Mouse (Mus musculus): ENCODE measurements around the gene Fam117b. TPM values are rescaled to one million over a fixed set of nuclear protein-coding genes. Genes with fewer than 3 reads are reported as not detected.

The Fam117b gene
- polyA plus RNA-seq (2015; fragmentation: Nextera tagmentation; extraction: Ambion mirVana), result 7.0 and 8.0 TPM in 2 replicates

DNA sequence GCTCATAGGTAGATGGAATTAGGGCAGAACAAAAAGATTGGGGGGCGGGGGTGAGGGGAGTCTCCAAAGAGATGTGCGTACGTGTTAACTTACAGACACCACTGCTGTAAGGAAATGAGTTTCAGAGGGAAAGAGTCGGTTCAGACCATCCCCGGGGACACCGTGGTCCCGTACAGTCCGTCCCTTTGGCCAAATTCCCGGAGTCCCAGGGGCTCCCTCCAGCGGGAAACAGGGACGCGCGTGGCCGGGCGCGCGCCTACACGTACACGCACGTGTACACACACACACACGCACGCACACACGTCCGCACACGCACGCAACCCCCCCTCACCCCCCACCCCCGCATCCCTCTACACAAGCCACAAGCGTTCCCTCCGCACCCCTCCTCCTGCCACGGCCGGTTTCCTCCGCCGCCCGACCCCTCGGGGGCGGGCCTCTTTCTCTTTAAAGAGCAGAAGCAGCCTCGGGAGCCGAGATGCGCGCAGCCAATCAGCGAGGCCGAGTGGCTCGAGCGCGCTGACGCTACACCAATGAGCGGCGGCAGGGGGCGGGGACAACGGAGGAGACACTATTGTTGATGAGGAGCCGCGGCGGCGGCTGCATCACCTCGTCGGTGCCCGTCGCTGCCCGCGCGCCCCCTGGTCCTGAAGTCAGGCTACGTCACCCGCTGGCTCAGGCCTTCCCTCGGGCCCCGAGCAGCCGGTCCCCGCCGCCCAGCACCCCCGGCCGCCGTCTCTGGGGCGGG lies at the start of gene Fam117b:
Gene Fam117b (plus strand): TSS at position 594 of the 745 bp plus-strand sequence.
- ATAC-seq (ENCODE audit: insufficient read depth, low FRiP score, low read depth), result peak; percentile 97
- peak within 1 kb of the TSS; percentile 61 for H3K4me2 ChIP-seq
- H3K27ac ChIP-seq, result peak within 1 kb of the TSS; percentile 91
- H3K9me3 ChIP-seq, result no peaks in the 10 kb centered on the region
- no peaks in the 10 kb centered on the region for H3K36me3 ChIP-seq
- peak within 1 kb of the TSS; percentile 76 for H3K9ac ChIP-seq
- peaks cover 19% of the 10 kb centered on the region; the same call in 1 of the 2 replicates for H3K4me1 ChIP-seq
- H3K4me3 ChIP-seq (replicated peaks), result peak within 1 kb of the TSS; percentile 85
- no peaks in the 10 kb centered on the region for H3K27me3 ChIP-seq (replicated peaks)
- WGBS, result under 1% methylated on average over 66 of the region's 72 CpGs

DNA sequence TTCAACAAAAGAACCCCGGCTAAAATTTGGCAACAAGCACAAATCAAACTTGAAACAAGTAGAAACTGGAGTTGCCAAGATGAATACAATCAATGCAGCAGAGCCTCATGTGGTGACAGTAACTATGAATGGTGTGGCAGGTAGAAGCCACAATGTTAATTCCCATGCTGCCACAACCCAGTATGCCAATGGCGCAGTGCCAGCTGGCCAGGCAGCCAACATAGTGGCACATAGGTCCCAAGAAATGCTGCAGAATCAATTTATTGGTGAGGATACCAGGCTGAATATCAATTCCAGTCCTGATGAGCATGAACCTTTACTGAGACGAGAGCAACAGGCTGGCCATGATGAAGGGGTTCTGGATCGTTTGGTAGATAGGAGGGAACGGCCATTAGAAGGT lies 44.8 kb upstream of the Fam117b start:
- Histone ChIP-seq H3K9ac (no peak overlapping the region), H3K36me3 (peaks cover 32% of the 10 kb centered on the region), H3K27me3 (replicated peaks) (no peaks in the 10 kb centered on the region), H3K4me1 (no peaks in the 10 kb centered on the region), H3K4me3 (replicated peaks) (no peak overlapping the region), H3K4me2 (no peak overlapping the region), H3K27ac (no peak overlapping the region), H3K9me3 (no peaks in the 10 kb centered on the region)
- ATAC-seq (ENCODE audit: insufficient read depth, low FRiP score, low read depth), result no peak
- 93% methylated on average over 5 of the region's 5 CpGs for WGBS

DNA sequence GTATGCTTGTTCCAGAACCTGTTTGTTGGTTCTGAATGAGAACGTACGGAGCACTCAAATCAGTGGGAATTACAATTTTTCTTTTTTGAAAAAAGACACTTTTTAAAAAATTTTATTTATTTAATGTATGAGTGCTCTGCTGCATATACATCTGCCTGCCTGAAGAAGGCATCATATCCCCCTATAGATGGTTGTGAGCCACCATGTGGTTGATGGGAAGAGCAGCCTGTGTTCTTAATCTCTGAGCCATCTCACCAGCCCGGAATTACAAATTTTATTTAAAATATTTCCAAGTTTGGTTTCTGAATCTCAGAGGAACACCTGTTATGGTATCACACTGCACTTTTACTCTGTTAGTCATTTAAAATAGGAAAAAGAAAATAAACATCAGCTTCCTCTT lies 38.8 kb upstream of the Fam117b start:
- H3K4me1 ChIP-seq, result no peaks in the 10 kb centered on the region
- H3K4me3 ChIP-seq (replicated peaks), result no peak overlapping the region
- H3K9me3 ChIP-seq, result no peaks in the 10 kb centered on the region
- WGBS, result 89% methylated on average over 3 of the region's 3 CpGs
- no peak overlapping the region for H3K4me2 ChIP-seq
- H3K27ac ChIP-seq, result no peak overlapping the region
- ATAC-seq (ENCODE audit: insufficient read depth, low FRiP score, low read depth), result no peak
- no peaks in the 10 kb centered on the region for H3K27me3 ChIP-seq (replicated peaks)
- no peak overlapping the region for H3K9ac ChIP-seq
- 0 out of 2 replicates have a peak, but pooled peaks cover 6% of the 10 kb centered on the region for H3K36me3 ChIP-seq

DNA sequence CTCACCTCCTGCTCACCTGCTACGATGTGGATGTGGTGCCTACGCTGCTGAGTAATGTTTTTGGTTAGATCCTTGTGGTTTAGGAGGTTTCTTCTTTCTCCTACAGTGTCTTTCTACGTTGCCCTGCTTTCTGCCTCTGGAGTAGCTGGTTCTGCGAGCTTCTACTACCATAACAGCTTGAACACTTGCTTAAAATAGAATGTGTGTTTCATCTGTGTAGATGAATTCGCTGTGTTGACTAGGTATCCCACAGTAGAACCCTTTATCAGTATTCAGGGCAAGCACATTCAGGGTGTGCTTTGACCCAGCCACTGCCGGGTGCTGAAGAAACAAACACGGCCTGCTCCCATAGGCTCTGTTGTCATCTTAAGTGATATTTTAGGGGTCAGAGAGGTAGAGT lies 34.7 kb upstream of the Fam117b start:
- Histone ChIP-seq H3K4me1 (no peaks in the 10 kb centered on the region), H3K27me3 (replicated peaks) (no peaks in the 10 kb centered on the region), H3K4me2 (no peak overlapping the region), H3K4me3 (replicated peaks) (no peak overlapping the region), H3K9me3 (no peaks in the 10 kb centered on the region), H3K27ac (no peak overlapping the region), H3K36me3 (no peaks in the 10 kb centered on the region), H3K9ac (no peak overlapping the region)
- ATAC-seq (ENCODE audit: insufficient read depth, low FRiP score, low read depth), result no peak
- WGBS, result 85% methylated on average over 7 of the region's 7 CpGs

DNA sequence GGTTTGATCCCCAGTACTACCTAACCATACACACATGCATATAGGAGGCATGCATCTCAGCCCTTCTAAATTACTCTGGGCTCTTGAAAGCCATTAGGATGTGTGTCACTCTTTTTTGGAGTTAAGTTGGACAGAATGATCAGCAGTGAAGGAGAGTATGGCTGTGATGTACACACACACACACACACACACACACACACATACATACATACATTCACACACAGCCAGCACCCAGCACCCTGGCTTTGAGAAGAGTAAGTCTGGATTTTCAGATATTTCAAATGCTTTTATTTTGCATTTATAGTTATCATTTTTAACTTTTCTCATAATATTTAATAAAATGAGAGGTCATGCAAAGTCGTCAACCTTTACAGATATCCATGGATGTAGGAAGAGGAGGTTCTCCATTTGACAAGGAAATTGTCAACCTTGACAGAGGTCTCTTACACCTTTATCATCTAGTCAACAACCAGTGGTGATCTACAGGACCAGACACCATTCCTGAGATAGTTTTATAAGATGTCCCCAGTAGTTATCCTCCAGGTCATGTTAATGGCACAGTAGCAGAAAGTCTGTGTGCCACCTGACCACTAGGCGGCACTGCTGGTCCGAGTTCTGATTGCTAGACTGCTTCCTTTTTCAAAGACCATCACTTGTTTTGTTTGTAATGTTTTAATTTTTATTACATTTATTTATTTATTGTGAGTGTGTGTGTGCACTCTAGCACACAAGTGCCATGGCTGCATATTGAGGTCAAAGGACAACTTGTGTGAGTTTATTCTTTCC lies 29.3 kb upstream of the Fam117b start:
- H3K4me2 ChIP-seq, result no peak overlapping the region
- 29% methylated on average over 3 of the region's 3 CpGs for WGBS

DNA sequence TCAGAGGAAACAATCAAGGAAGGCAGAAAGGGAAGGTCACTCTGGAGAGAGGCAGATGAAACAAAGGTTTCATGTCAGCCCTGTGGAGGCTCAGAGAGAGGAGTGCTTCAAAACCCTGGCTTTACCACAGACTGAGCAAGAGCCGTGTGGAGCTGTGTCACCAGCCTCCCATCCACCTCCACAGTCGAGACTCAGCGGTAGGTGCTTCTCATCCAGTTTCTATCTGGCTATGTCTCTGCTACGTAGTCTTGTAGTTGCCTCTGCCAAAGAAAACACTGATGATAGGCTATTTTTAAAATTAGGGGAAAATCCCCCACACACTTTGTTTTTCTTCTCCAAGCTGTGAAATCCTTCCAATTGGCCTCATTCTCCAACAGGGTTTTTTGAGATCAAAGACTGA lies 25.9 kb upstream of the Fam117b start:
- WGBS, result 61% methylated on average over 4 of the region's 4 CpGs
- Histone ChIP-seq H3K36me3 (no peaks in the 10 kb centered on the region), H3K4me3 (replicated peaks) (no peak overlapping the region), H3K9ac (no peak overlapping the region), H3K4me1 (no peaks in the 10 kb centered on the region), H3K9me3 (no peaks in the 10 kb centered on the region), H3K27me3 (replicated peaks) (no peaks in the 10 kb centered on the region), H3K4me2 (no peak overlapping the region), H3K27ac (no peak overlapping the region)
- ATAC-seq (ENCODE audit: insufficient read depth, low FRiP score, low read depth), result no peak

More for the DNA sequence above, 29.3 kb upstream of the Fam117b start:
- Histone ChIP-seq H3K27ac (no peak overlapping the region), H3K4me3 (replicated peaks) (no peak overlapping the region), H3K27me3 (replicated peaks) (no peaks in the 10 kb centered on the region), H3K4me1 (no peaks in the 10 kb centered on the region), H3K9me3 (no peaks in the 10 kb centered on the region), H3K9ac (no peak overlapping the region), H3K36me3 (no peaks in the 10 kb centered on the region)
- ATAC-seq (ENCODE audit: insufficient read depth, low FRiP score, low read depth), result no peak

DNA sequence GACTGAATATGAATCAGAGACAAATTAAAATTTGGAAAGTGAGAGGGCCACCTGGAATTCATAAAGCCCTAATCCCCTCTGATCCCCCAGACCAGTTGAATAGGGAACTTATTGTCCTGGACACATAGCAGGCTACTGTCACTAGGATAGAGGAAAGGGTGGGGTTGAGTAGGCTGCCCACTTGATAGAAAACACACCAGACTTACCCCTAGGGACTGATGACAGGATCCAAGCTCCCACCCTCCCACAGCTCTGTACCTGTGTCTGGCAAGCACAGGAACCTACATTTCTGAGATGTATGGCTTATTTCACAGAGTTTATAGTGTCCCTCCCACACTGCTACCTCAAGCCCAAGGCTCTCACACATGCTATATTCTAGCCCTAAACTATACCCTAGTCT lies 24.8 kb upstream of the Fam117b start:
- Histone ChIP-seq H3K9me3 (no peaks in the 10 kb centered on the region), H3K4me2 (no peak overlapping the region), H3K36me3 (no peaks in the 10 kb centered on the region), H3K4me3 (replicated peaks) (no peak overlapping the region), H3K27ac (no peak overlapping the region), H3K9ac (no peak overlapping the region), H3K27me3 (replicated peaks) (no peaks in the 10 kb centered on the region), H3K4me1 (no peaks in the 10 kb centered on the region)
- ATAC-seq (ENCODE audit: insufficient read depth, low FRiP score, low read depth), result no peak

DNA sequence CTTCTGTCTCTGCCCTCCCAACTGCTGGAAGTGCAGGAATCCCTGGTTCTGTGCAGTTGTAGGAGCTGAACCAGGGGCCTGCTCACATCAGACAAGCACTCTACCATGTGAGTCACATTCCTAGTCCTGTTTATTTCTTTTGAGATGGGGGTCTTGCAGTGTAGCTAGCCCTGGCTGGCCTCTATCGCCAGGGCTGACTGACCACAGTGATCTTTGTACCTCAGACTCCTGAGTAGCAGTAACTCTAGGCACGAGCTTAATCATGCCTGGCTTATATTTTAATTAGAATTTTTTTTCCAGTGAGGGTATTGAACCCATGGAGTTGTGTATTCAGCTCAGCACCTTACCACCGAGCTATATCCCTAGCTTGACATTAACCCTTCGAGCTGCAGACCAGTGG lies 21.6 kb upstream of the Fam117b start:
- no peaks in the 10 kb centered on the region for H3K27me3 ChIP-seq (replicated peaks)
- 75% methylated on average over 4 of the region's 4 CpGs for WGBS
- no peak overlapping the region for H3K9ac ChIP-seq
- H3K4me2 ChIP-seq, result no peak overlapping the region
- no peaks in the 10 kb centered on the region for H3K9me3 ChIP-seq
- H3K4me3 ChIP-seq (replicated peaks), result no peak overlapping the region
- no peaks in the 10 kb centered on the region for H3K36me3 ChIP-seq
- no peak overlapping the region for H3K27ac ChIP-seq
- H3K4me1 ChIP-seq, result no peaks in the 10 kb centered on the region
- no peak for ATAC-seq (ENCODE audit: insufficient read depth, low FRiP score, low read depth)

DNA sequence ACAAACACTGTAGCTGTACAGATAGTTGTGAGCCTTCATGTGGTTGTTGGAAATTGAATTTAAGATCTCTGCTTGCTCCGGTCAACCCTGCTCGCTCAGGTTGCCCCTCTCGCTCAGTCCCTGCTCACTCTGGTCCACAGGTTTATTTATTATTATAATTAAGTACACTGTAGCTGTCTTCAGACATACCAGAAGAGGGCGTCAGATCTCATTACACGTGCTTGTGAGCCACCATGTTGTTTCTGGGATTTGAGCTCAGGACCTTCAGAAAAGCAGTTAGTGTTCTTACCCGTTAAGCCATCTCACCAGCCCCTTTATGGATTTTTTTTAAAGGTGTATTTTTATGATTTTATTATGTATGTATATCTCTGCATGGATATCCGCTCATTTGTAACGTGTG lies 20.0 kb upstream of the Fam117b start:
- Histone ChIP-seq H3K4me1 (no peaks in the 10 kb centered on the region), H3K27ac (no peak overlapping the region), H3K9ac (no peak overlapping the region), H3K9me3 (no peaks in the 10 kb centered on the region), H3K27me3 (replicated peaks) (no peaks in the 10 kb centered on the region), H3K4me2 (no peak overlapping the region), H3K36me3 (no peaks in the 10 kb centered on the region), H3K4me3 (replicated peaks) (no peak overlapping the region)
- ATAC-seq (ENCODE audit: insufficient read depth, low FRiP score, low read depth), result no peak
- WGBS, result 84% methylated on average over 8 of the region's 8 CpGs

DNA sequence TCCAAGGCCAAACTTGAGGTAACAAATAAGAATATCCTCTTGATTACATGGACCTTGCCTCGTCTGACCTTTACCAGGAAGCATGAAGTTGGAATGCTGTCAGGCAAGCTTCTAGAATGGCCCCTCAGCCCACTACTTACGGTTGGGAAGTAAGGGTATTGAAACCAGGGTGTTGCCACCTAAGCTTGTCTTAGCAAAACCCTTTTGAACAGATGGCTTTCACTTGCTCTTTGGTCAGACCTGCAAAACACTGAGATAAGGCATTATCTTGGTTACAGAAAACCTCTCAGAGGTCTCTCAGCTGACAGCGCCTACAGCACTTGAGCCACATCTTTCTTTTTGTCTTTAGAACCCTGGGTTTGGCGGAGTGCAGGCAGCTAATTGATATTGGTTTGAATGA lies 18.8 kb upstream of the Fam117b start:
- WGBS, result 56% methylated on average over 4 of the region's 4 CpGs
- H3K9me3 ChIP-seq, result no peaks in the 10 kb centered on the region
- H3K27ac ChIP-seq, result no peak overlapping the region
- no peak overlapping the region for H3K4me3 ChIP-seq (replicated peaks)
- H3K9ac ChIP-seq, result no peak overlapping the region
- peak; percentile 71; the same call in 1 of the 2 replicates for ATAC-seq (ENCODE audit: insufficient read depth, low FRiP score, low read depth)
- H3K36me3 ChIP-seq, result no peaks in the 10 kb centered on the region
- no peak overlapping the region for H3K4me2 ChIP-seq
- H3K4me1 ChIP-seq, result no peaks in the 10 kb centered on the region
- no peaks in the 10 kb centered on the region for H3K27me3 ChIP-seq (replicated peaks)

DNA sequence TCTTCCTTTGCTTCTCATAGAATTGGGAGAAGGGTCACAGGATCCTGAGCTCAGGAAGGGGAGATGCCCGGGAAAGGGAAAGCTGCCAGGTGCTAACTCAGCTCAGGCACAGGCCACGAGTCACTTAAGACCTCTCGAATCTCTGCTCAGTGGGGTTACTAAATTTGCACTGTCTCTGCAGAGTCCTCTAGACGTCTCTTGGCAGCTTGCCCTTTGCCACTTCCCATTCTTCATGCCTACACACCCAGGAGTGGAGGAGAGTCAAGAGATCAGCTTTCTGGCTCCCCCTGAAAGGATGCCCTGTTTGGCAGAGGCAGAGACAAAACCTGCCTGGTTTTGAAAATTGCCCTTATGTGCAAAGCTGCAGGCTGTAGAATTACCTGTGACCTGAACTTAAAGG lies 17.4 kb upstream of the Fam117b start:
- Histone ChIP-seq H3K27ac (no peak overlapping the region), H3K4me1 (no peaks in the 10 kb centered on the region), H3K4me3 (replicated peaks) (no peak overlapping the region), H3K9ac (no peak overlapping the region), H3K36me3 (no peaks in the 10 kb centered on the region), H3K4me2 (no peak overlapping the region), H3K9me3 (no peaks in the 10 kb centered on the region), H3K27me3 (replicated peaks) (no peaks in the 10 kb centered on the region)
- 45% methylated on average over 4 of the region's 4 CpGs for WGBS
- no peak for ATAC-seq (ENCODE audit: insufficient read depth, low FRiP score, low read depth)

DNA sequence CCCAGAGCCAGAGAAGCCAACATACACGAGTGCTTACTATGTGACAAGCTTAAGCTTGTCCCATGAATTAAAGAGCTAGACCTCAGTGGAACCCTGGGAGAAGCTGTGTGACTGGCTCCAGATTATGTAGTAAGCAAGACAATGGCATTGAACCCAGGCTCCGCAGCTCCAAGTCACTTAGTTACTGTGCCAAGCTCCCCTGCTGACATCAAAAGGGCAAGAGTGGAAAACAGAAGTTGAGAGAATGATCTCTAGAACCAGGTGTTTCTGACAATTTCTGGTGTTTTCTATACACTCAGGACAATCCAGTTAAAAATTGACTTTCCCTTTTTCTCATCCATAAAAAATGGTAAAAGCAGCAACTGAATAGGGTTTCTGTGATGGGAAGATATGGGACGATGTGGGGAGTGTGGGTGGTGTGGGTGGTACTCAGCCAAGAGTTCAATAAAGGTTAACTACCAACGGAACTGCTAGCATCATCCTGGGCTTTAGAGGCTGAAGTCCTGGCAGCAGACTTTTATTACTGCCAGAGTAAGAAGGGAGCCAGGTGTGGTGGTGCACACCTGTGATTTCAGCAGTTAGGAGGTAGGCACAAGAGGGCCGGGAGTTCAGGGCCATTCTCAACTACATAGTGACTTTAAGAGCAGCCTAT lies 15.5 kb upstream of the Fam117b start:
- ATAC-seq (ENCODE audit: insufficient read depth, low FRiP score, low read depth), result no peak
- no peak overlapping the region for H3K27ac ChIP-seq
- no peak overlapping the region for H3K4me3 ChIP-seq (replicated peaks)
- no peaks in the 10 kb centered on the region for H3K27me3 ChIP-seq (replicated peaks)
- H3K36me3 ChIP-seq, result no peaks in the 10 kb centered on the region
- no peaks in the 10 kb centered on the region for H3K9me3 ChIP-seq
- 57% methylated on average over 5 of the region's 5 CpGs for WGBS
- H3K4me2 ChIP-seq, result no peak overlapping the region
- no peaks in the 10 kb centered on the region for H3K4me1 ChIP-seq
- no peak overlapping the region for H3K9ac ChIP-seq
